Mouse (Mus musculus) bone marrow macrophage, adult 2 months (primary cell): ENCODE data around the gene Rimbp2.

Experiments
- CTCF ChIP-seq: IDR thresholded peaks from 2 replicates; pipeline ENCODE4 v1.5.1; 2012; ENCODE audit warnings: low read depth, mild to moderate bottlenecking, low read length, moderate library complexity
- POLR2A ChIP-seq: IDR thresholded peaks from 2 replicates; pipeline ENCODE4 v1.6.1; 2012; ENCODE audit warnings: mild to moderate bottlenecking, low read depth, low read length, borderline replicate concordance

GRCm38 (mm10) chr5:128807408-128807807 lies 145.9 kb downstream of the Rimbp2 start:
- no peak for TF ChIP-seq POLR2A
- TF ChIP-seq CTCF, result no peak
